Mouse (Mus musculus): Measurements from ENCODE around the gene Pacrg. TPM values are rescaled to one million over a fixed set of nuclear protein-coding genes. Genes with fewer than 3 reads are reported as not detected.

Gene Pacrg
- 8.9 and 9.0 TPM in 2 replicates for polyA plus RNA-seq (2015; fragmentation: Nextera tagmentation; extraction: Ambion mirVana)

DNA sequence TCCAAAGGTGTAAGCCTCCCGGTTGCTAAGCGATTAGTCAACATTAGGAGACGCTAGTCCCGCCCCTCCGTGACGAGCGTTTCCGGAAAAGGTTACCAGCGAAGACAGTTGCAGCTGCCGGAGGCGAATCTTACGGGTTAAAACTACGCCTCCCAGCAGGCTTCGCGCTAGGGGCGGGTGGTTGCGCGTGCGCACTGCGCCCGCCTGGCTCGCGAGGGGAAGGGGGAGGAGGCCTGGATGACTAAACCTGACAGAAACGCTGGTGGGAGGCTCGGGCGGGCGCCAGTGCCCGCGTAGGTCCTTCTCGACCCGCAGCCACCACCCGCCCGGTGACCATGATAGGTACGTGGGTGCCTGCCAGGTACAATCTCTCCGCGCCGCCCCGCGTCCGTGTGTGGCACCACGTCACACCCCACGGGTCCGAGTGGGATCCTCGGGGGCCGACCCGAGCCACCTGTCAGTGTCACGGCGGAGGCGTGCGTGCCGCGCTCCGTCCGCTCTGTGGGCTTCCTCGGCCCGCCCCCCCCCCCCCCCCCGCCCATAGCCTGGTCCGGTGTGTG is at the start of gene Pacrg, which contains the start of gene Prkn:
Gene Pacrg, minus strand, starts transcription at position 164 of the 560 bp plus-strand sequence.
Gene Prkn, plus strand, starts transcription at position 237 of the 560 bp plus-strand sequence.
- Histone ChIP-seq H3K9ac (replicated peaks) (peak within 1 kb of the TSS; percentile 75), H3K4me1 (replicated peaks) (peaks cover 12% of the 10 kb centered on the region), H3K4me3 (replicated peaks) (peak within 1 kb of the TSS; percentile 70), H3K27me3 (no peaks in the 10 kb centered on the region), H3K36me3 (no peaks in the 10 kb centered on the region), H3K27ac (peak within 1 kb of the TSS; percentile 80), H3K4me2 (replicated peaks) (peak within 1 kb of the TSS; percentile 67), H3K9me3 (no peaks in the 10 kb centered on the region)
- ATAC-seq = peak; percentile 96
- 0% methylated on average over 43 of the region's 58 CpGs for whole genome bisulfite sequencing

DNA sequence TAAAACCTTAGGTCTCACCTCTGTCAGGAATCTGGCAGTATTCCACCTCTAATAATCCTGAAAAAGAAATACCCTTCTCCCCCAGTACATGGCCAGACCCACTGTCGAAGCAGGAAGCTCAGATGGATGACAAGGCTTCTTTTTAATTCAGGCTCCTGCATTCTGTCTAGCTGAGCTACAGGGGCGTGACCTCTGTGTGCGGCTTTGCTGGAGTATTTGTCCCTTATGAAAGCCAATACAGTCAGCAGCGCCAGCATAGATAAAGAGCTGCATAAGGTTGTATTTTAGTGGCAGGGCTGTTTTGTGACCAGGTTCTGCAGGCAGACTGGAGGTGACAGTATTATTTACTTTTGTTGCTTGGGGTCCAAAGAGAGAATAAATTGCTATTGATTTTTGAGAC is 47.8 kb upstream of the Pacrg start:
- H3K9ac ChIP-seq (replicated peaks) = no peak overlapping the region
- ATAC-seq = 0 out of 2 replicates have a peak, but pooled peaks have one; percentile 37
- no peak overlapping the region for H3K4me2 ChIP-seq (replicated peaks)
- H3K36me3 ChIP-seq = no peaks in the 10 kb centered on the region
- H3K27ac ChIP-seq = no peak overlapping the region
- H3K9me3 ChIP-seq = no peaks in the 10 kb centered on the region
- peaks cover 7% of the 10 kb centered on the region for H3K4me1 ChIP-seq (replicated peaks)
- no peak overlapping the region for H3K4me3 ChIP-seq (replicated peaks)
- 9% methylated on average over 4 of the region's 4 CpGs for WGBS
- no peaks in the 10 kb centered on the region for H3K27me3 ChIP-seq

DNA sequence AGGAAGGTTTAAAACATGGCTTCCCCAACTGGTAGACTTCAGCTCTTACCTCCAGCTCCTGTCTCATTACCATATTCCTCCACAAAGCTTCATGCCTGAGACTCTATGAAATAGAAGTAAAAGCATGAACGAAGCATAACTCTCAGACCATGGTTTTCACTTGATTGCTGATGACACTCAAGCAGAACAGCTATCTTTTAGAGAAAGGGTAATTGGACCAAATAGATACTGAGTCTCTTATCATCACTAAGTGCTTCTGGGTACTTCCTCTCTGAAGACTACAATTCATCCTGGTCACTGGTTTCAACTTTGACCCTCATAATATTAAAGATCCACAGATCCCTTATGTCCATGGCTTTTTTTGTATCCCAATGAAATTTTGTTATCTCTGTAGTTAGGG is 42.1 kb upstream of the Pacrg start:
- Histone ChIP-seq H3K27ac (no peak overlapping the region), H3K9me3 (no peaks in the 10 kb centered on the region), H3K36me3 (no peaks in the 10 kb centered on the region), H3K4me3 (replicated peaks) (no peak overlapping the region), H3K9ac (replicated peaks) (no peak overlapping the region), H3K27me3 (no peaks in the 10 kb centered on the region), H3K4me2 (replicated peaks) (no peak overlapping the region), H3K4me1 (replicated peaks) (no peaks in the 10 kb centered on the region)
- 91% methylated on average over 1 of the region's 1 CpGs for WGBS
- no peak for ATAC-seq

DNA sequence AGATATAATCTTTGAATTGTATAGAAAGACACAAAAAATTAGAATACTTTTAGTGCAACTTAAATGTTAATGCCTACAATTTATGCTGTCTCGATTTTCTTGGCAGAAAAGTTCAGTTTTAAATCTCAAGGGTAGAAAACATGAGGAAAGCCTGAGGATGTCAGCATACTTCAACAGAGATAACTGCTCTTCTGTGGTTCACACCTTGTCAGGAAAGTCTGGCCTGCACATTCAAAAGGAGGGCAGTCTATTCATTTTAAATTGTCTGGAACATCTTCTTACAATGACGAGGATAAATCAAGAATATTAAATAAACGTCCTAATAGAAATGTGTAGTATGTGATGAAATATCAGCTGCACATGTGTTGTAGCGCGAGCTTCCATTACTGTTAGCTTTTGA is 38.9 kb upstream of the Pacrg start:
- no peak overlapping the region for H3K27ac ChIP-seq
- H3K4me1 ChIP-seq (replicated peaks) = no peaks in the 10 kb centered on the region
- no peaks in the 10 kb centered on the region for H3K27me3 ChIP-seq
- H3K4me3 ChIP-seq (replicated peaks) = no peak overlapping the region
- H3K9me3 ChIP-seq = no peaks in the 10 kb centered on the region
- no peak for ATAC-seq
- no peak overlapping the region for H3K9ac ChIP-seq (replicated peaks)
- 87% methylated on average over 5 of the region's 5 CpGs for WGBS
- no peaks in the 10 kb centered on the region for H3K36me3 ChIP-seq
- no peak overlapping the region for H3K4me2 ChIP-seq (replicated peaks)

DNA sequence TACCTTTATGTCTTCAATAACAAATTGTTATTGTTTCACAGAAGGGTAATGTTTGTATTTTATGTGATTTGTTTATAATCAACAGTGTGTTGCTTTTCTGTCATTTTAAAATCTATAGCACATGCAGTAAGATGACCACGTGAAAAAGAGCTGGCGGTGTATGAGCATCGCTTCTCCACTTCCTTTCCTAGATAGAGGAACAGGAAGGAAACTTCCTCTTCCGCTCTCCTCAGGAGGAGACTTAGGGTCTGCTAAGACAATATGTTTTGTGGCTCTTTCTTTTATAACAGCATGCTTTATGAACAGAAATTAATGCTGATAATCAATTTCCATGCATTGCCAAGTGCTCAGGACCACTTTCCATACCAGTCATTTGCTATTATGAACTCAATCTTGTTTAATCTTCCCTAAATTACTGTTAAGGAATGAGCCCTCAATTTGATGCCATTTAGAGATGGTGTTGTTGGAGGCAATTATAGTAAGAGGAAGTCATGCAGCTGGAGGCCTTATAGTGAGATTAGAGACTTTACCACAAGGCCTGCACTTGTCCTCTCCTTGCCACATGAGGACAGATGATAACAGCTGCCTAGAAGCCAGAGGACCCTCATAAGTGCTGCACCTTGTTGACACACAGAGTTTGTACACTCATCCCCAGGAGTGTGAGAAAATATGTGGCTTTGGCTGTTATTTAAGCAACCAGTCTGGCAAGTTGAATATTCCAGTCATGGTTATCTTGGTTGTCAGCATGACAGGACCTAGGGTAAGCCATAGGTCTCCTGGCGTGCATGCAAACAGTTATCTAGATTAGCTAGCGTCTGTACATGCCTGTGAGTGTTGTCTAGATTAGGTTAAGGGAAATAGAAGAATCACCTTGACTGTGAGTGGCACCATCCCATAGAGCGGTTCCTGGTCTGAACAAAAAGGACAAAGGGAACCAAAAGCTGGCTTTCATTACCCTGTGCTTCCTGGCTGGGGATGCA is 34.4 kb upstream of the Pacrg start:
- no peak overlapping the region for H3K4me3 ChIP-seq (replicated peaks)
- H3K27ac ChIP-seq = no peak overlapping the region
- no peak overlapping the region for H3K9ac ChIP-seq (replicated peaks)
- no peak overlapping the region for H3K4me2 ChIP-seq (replicated peaks)
- 0 out of 2 replicates have a peak, but pooled peaks cover 3% of the 10 kb centered on the region for H3K4me1 ChIP-seq (replicated peaks)
- H3K27me3 ChIP-seq = no peaks in the 10 kb centered on the region
- no peaks in the 10 kb centered on the region for H3K36me3 ChIP-seq
- WGBS = 87% methylated on average over 7 of the region's 7 CpGs
- H3K9me3 ChIP-seq = no peaks in the 10 kb centered on the region
- ATAC-seq = no peak

DNA sequence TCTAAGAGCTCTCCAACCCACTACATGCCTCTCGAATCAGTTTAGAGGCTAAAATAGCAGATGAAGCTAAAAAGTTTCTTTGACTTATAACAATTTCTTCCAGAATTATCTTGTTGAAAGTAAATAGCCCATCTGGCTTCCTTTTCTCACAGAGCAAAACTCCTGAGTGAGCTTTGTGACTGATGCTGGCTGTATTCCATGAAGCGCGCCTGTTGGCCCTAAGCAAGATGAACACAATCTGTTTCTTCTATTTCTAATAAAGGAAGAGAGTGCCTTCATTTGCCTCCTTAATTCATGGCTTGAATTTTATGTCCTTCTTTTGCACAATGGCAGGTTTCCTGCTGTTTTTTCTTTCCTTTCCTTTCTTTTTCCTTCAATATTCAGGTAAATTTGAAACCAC is 14.1 kb upstream of the Pacrg start:
- H3K9me3 ChIP-seq = no peaks in the 10 kb centered on the region
- H3K4me2 ChIP-seq (replicated peaks) = no peak overlapping the region
- H3K4me1 ChIP-seq (replicated peaks) = no peaks in the 10 kb centered on the region
- no peak overlapping the region for H3K4me3 ChIP-seq (replicated peaks)
- ATAC-seq = no peak
- WGBS = 85% methylated on average over 3 of the region's 3 CpGs
- H3K36me3 ChIP-seq = no peaks in the 10 kb centered on the region
- H3K9ac ChIP-seq (replicated peaks) = no peak overlapping the region
- H3K27ac ChIP-seq = no peak overlapping the region
- H3K27me3 ChIP-seq = no peaks in the 10 kb centered on the region

DNA sequence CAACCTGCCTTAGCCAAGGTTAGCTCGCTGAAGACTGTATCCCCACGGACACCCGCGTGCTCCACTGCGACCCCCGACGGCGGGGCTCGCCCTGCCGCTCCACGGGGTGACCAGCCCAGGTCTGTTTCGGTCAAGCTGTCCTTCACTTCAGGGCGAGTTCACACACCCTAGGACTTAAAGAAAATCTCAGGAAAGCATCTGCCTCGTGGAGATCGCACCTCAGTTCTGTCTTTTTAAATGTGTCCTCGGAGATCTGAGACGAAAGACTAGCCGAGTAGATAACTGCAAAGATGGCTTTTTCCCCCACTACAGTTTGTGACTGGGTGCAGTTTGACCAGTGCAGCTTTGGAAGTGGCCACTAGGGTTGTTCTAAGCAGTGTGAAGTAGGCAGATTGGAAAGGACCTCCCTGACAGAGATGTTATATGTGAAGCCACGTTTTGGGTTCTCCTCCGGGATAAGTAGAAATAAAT is 655 bp upstream of the Pacrg start:
- no peaks in the 10 kb centered on the region for H3K27me3 ChIP-seq
- H3K27ac ChIP-seq = peak overlapping the region; percentile 80; the same call in 1 of the 2 replicates
- peak overlapping the region; percentile 75 for H3K9ac ChIP-seq (replicated peaks)
- no peaks in the 10 kb centered on the region for H3K9me3 ChIP-seq
- H3K4me3 ChIP-seq (replicated peaks) = peak overlapping the region; percentile 70
- H3K4me1 ChIP-seq (replicated peaks) = peaks cover 12% of the 10 kb centered on the region
- H3K4me2 ChIP-seq (replicated peaks) = peak overlapping the region; percentile 67
- no peaks in the 10 kb centered on the region for H3K36me3 ChIP-seq
- 2% methylated on average over 20 of the region's 20 CpGs for WGBS
- peak; percentile 58 for ATAC-seq

DNA sequence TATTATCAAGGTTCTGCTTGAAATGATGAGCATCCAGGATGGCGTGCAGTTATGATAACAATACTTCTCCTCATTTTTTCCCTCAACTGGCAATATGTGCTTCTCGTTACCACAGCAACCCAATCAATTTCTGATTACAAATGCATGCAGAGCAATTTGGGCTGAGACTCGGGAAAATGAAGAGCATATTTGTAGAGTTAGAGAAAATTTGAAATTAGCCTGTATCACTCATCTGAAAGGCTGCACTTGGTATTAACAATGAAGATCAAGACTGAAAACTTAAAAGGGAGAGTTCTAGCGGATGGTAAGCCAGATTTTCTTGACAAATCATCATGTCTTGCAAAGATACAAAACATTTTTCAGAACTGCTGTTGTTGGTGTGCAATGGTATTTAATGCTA is 21.1 kb downstream of the Pacrg start:
- ATAC-seq = no peak
- Histone ChIP-seq H3K9ac (replicated peaks) (no peak overlapping the region), H3K27me3 (no peaks in the 10 kb centered on the region), H3K36me3 (no peaks in the 10 kb centered on the region), H3K4me2 (replicated peaks) (no peak overlapping the region), H3K4me1 (replicated peaks) (no peaks in the 10 kb centered on the region), H3K4me3 (replicated peaks) (no peak overlapping the region), H3K9me3 (no peaks in the 10 kb centered on the region), H3K27ac (no peak overlapping the region)
- 83% methylated on average over 4 of the region's 4 CpGs for WGBS

DNA sequence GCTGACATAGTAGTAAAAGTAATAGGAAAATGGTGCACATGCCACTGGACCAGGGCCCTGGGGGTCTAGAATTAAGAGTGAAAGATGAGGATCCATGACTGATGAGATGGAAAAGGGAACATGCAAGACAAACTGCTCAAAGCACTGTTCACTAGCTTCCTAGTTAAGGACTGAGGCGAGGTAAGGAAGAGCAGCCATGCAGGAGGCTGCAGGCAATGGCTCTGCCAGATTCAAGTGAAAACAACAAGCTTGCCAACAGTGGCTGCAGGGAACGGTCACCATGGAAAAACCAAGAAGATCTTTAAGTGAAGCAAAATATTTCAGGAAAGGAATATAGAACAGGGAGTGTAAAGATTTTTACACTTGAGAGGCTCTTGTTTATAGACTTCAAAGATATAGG is 31.5 kb downstream of the Pacrg start:
- H3K4me2 ChIP-seq (replicated peaks) = no peak overlapping the region
- no peaks in the 10 kb centered on the region for H3K4me1 ChIP-seq (replicated peaks)
- 79% methylated on average over 2 of the region's 2 CpGs for WGBS
- H3K36me3 ChIP-seq = no peaks in the 10 kb centered on the region
- no peaks in the 10 kb centered on the region for H3K9me3 ChIP-seq
- no peak overlapping the region for H3K27ac ChIP-seq
- no peaks in the 10 kb centered on the region for H3K27me3 ChIP-seq
- ATAC-seq = no peak
- H3K4me3 ChIP-seq (replicated peaks) = no peak overlapping the region
- no peak overlapping the region for H3K9ac ChIP-seq (replicated peaks)

DNA sequence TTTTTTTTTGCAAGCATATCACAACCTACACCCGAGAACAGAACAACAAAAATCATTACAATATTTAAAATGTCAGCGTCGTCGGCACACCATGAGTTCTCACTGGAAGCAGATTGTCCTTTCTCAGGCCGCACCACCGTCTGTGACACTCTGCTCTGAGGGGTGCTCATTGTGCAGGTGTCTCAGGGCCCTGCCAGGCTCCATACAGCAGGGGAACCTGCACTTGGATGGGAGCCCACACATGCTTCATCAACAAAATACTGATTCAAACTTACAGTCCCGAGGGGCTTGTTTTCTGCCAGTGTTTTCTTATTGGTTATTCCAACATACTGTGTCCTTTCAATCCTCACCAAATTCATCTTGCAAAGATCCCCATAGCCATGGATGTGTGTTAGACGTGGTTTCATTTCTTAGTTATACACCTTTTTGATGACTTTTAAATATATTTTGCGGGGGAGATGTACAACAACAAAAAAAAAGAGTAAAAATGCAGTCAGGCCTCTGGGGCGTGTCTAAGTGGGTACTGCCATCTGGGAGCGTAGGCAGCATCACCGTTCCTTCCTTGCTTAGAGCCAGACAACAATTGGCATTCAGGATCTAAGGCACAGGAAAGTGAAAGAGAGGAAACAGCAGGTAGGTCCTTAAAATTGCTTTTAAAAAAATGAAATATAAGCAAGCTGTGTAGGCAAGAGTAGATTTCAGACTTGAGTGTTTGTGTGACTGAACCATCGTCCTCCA is 32.7 kb downstream of the Pacrg start:
- Histone ChIP-seq H3K36me3 (no peaks in the 10 kb centered on the region), H3K27ac (no peak overlapping the region), H3K4me2 (replicated peaks) (no peak overlapping the region), H3K9ac (replicated peaks) (no peak overlapping the region), H3K9me3 (no peaks in the 10 kb centered on the region), H3K27me3 (no peaks in the 10 kb centered on the region), H3K4me3 (replicated peaks) (no peak overlapping the region), H3K4me1 (replicated peaks) (no peaks in the 10 kb centered on the region)
- no peak for ATAC-seq
- WGBS = 80% methylated on average over 13 of the region's 13 CpGs

DNA sequence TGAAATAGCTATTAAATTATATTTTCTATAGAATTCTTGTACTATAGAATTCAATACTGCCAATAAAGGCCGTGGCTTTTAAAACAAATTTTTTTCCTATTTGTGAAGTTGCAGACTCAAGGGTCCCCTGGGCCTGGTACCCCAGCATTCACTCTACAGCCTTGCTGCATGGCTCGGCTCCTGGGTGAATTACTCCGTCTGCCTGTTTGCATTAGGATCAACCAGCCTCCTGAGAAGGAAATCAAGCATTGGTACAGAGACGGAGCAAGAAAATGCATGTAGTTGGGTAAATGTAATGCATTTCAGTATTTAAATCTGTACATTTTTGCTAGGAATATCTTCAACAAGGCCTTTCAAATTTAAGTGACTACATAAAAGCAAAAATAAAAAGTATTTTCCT is 33.4 kb downstream of the Pacrg start:
- H3K4me2 ChIP-seq (replicated peaks) = no peak overlapping the region
- 69% methylated on average over 4 of the region's 4 CpGs for WGBS
- no peaks in the 10 kb centered on the region for H3K9me3 ChIP-seq

DNA sequence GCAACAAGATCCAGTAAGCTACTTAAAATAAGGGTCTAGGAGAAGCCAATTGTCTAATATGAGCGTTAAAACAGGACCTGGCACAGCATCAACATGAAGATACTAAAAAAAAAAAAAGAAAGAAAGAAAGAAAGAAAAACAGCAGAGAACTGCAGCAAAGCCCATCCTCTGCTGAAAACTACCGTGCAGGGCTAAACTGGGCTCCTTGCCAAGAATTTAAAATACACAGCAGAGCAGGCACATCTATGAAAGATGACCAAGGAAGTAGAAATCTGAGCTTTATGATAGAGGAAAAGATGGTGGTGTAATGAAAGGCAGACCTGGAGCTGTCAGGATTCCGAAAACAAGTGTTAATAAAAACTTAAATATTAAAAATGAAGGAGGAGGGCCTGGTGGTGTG is 48.5 kb downstream of the Pacrg start:
- Histone ChIP-seq H3K27ac (no peak overlapping the region), H3K4me2 (replicated peaks) (no peak overlapping the region), H3K9me3 (no peaks in the 10 kb centered on the region), H3K27me3 (no peaks in the 10 kb centered on the region), H3K36me3 (no peaks in the 10 kb centered on the region), H3K4me1 (replicated peaks) (peaks cover 8% of the 10 kb centered on the region), H3K9ac (replicated peaks) (no peak overlapping the region), H3K4me3 (replicated peaks) (no peak overlapping the region)
- ATAC-seq = no peak
- WGBS = 56% methylated on average over 3 of the region's 3 CpGs

More for the DNA sequence above, 33.4 kb downstream of the Pacrg start:
- H3K27ac ChIP-seq = no peak overlapping the region
- H3K4me1 ChIP-seq (replicated peaks) = no peaks in the 10 kb centered on the region
- H3K36me3 ChIP-seq = no peaks in the 10 kb centered on the region
- H3K4me3 ChIP-seq (replicated peaks) = no peak overlapping the region
- no peak for ATAC-seq
- no peak overlapping the region for H3K9ac ChIP-seq (replicated peaks)
- H3K27me3 ChIP-seq = no peaks in the 10 kb centered on the region
